Comparison of ENCODE assay signal across 8 mouse cellular contexts in genomic region chr10:111180633-111181032, GRCm38 (mm10). TPM values are rescaled to one million over a fixed set of nuclear protein-coding genes. Genes with fewer than 3 reads are reported as not detected.
DNase-seq lines count a peak whose midpoint lies in the region; ATAC-seq lines count a peak whose summit lies in the region.

No protein-coding gene starts in this region.

- no peak overlapping the region for H3K9ac ChIP-seq in kidney, embryonic 15.5 days
- H3K9ac ChIP-seq in forebrain, embryonic 14.5 days (ENCODE audit: low read length), result no peak overlapping the region
- H3K9ac ChIP-seq in midbrain, embryonic 13.5 days (replicated peaks), result no peak overlapping the region

- ATAC-seq in cerebellum, adult (ENCODE audit: insufficient number of reproducible peaks, low FRiP score, low TSS enrichment), result peak; percentile 57
- ATAC-seq in kidney, embryonic 15.5 days (replicated peaks; ENCODE audit: low FRiP score), result peak; percentile 49; the same call in 1 of the 2 replicates
- peak; percentile 49; the same call in 1 of the 2 replicates for ATAC-seq in forebrain, embryonic 14.5 days
- peak; percentile 72 for ATAC-seq in midbrain, embryonic 13.5 days

- DNase-seq in cerebellum, adult 8-10 months, result no peak
- no peak for DNase-seq in kidney, postnatal 10 days
- peak; percentile 22 for DNase-seq in forebrain, embryonic 14.5 days (ENCODE audit: low spot score)
- no peak for DNase-seq in adipocyte (ENCODE audit: low spot score)
- no peak for DNase-seq in cerebellum, postnatal 4 days (ENCODE audit: low spot score in 2 of 2)

- no peaks in the 10 kb centered on the region for H3K9me3 ChIP-seq in kidney, embryonic 15.5 days (replicated peaks)
- no peaks in the 10 kb centered on the region for H3K9me3 ChIP-seq in forebrain, embryonic 14.5 days (replicated peaks; ENCODE audit: control insufficient read depth, low read length)
- no peaks in the 10 kb centered on the region for H3K9me3 ChIP-seq in midbrain, embryonic 13.5 days

- H3K4me2 ChIP-seq in kidney, embryonic 15.5 days, result no peak overlapping the region
- no peak overlapping the region for H3K4me2 ChIP-seq in forebrain, embryonic 14.5 days (ENCODE audit: low read length)
- H3K4me2 ChIP-seq in midbrain, embryonic 13.5 days (replicated peaks), result no peak overlapping the region

- no peak overlapping the region for H3K4me3 ChIP-seq in kidney, embryonic 15.5 days (replicated peaks)
- no peak overlapping the region for H3K4me3 ChIP-seq in forebrain, embryonic 14.5 days (ENCODE audit: low read depth, low read length)
- no peak overlapping the region for H3K4me3 ChIP-seq in midbrain, embryonic 13.5 days (replicated peaks)

- WGBS in kidney, embryonic 15.5 days, result 44% methylated on average over 3 of the region's 3 CpGs
- WGBS in forebrain, embryonic 14.5 days, result 20% methylated on average over 3 of the region's 3 CpGs
- WGBS in midbrain, embryonic 13.5 days, result 16% methylated on average over 3 of the region's 3 CpGs

- no peaks in the 10 kb centered on the region for H3K27me3 ChIP-seq in kidney, embryonic 15.5 days
- H3K27me3 ChIP-seq in forebrain, embryonic 14.5 days (replicated peaks; ENCODE audit: control insufficient read depth, insufficient read depth, low read length), result no peaks in the 10 kb centered on the region
- no peaks in the 10 kb centered on the region for H3K27me3 ChIP-seq in midbrain, embryonic 13.5 days

- no peaks in the 10 kb centered on the region for H3K36me3 ChIP-seq in kidney, embryonic 15.5 days
- H3K36me3 ChIP-seq in forebrain, embryonic 14.5 days (ENCODE audit: control insufficient read depth, insufficient read depth, low read length), result no peaks in the 10 kb centered on the region
- H3K36me3 ChIP-seq in midbrain, embryonic 13.5 days, result no peaks in the 10 kb centered on the region

- H3K4me1 ChIP-seq in kidney, embryonic 15.5 days, result 0 out of 2 replicates have a peak, but pooled peaks cover 7% of the 10 kb centered on the region
- H3K4me1 ChIP-seq in forebrain, embryonic 14.5 days (ENCODE audit: control insufficient read depth, insufficient read depth, low read length), result peaks cover 5% of the 10 kb centered on the region
- H3K4me1 ChIP-seq in midbrain, embryonic 13.5 days (replicated peaks), result peaks cover 12% of the 10 kb centered on the region; the same call in 1 of the 2 replicates

- no peak overlapping the region for H3K27ac ChIP-seq in kidney, embryonic 15.5 days
- no peak overlapping the region for H3K27ac ChIP-seq in forebrain, embryonic 14.5 days (ENCODE audit: low read depth, low read length)
- H3K27ac ChIP-seq in midbrain, embryonic 13.5 days, result no peak overlapping the region

RNA-seq across cellular contexts. Expression of gene Osbpl8, which starts 16.1 kb away (rescaled TPM):
- polyA plus RNA-seq in kidney, embryonic 15.5 days (2015; fragmentation: Nextera tagmentation; extraction: Ambion mirVana), result 9.0 and 9.6 TPM in 2 replicates
- polyA plus RNA-seq in forebrain, embryonic 14.5 days (2014; fragmentation: Nextera tagmentation; extraction: Ambion mirVana), result 12.9 and 17.4 TPM in 2 replicates
- polyA plus RNA-seq in midbrain, embryonic 13.5 days (2015; fragmentation: Nextera tagmentation; extraction: Ambion mirVana), result 18.5 and 18.9 TPM in 2 replicates
